In the genomic region with DNA sequence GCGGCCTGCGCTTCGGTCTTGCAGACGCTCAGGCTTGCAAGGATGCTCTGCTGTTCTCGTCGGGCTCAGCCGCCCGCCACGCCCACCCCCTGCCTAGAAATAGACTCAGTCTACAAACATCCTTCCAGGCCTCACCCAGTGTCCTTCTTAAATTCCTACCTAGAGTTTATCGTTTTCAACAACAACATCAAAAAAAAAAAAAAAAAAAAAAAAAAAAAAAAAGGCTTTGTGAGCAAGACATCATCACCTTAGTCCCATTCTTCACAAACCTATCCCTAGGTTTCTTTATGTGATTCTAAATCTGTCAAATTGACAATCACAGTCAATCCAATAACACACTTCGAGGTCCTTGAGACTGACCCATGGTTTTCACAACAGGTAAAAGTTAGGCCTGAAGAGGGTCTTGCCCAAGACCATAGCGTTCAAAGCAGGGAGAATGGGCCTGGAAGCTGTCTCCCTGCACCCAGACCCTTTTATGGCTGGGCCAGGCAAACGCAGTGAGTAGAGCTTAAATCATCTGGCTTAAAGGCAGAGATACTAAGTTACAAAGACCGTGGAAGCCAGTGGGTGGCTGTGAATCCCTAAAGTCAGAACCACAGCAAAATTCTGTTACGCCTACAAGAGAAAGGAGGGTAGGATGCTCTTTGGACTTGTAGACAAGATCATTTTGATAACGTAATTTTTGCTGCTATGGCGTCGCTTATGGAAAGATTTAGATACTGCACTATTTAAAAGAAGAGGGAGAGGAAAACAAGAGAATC, we compare ENCODE assay signal across 7 mouse cellular contexts. TPM values are rescaled to one million over a fixed set of nuclear protein-coding genes. Genes with fewer than 3 reads are reported as not detected.
DNase-seq lines count a peak whose midpoint lies in the region; ATAC-seq and TF ChIP-seq lines count a peak whose summit lies in the region.

No protein-coding gene starts in this region.

- no peak for TF ChIP-seq CTCF in lung, adult 2 months (IDR thresholded peaks at IDR 0.05; ENCODE audit: insufficient read depth, low read length)
- TF ChIP-seq CTCF in olfactory bulb, adult 2 months (IDR thresholded peaks at IDR 0.05; ENCODE audit: insufficient read depth, low read depth, low read length): no peak

- H3K4me1 ChIP-seq in lung, adult 2 months (ENCODE audit: control insufficient read depth, insufficient read depth, low read length): no peaks in the 10 kb centered on the region
- H3K4me1 ChIP-seq in embryonic facial prominence, embryonic 13.5 days: peaks cover 4% of the 10 kb centered on the region
- peaks cover 10% of the 10 kb centered on the region for H3K4me1 ChIP-seq in intestine, embryonic 16.5 days (ENCODE audit: control insufficient read depth, insufficient read depth, low read length)
- H3K4me1 ChIP-seq in olfactory bulb, adult 2 months (ENCODE audit: control insufficient read depth, insufficient read depth, low read length): peaks cover 15% of the 10 kb centered on the region

- peak overlapping the region; percentile 56 for H3K4me3 ChIP-seq in lung, adult 2 months (replicated peaks; ENCODE audit: extremely low read depth, low read depth, low read length)
- peak overlapping the region; percentile 67 for H3K4me3 ChIP-seq in embryonic facial prominence, embryonic 13.5 days
- H3K4me3 ChIP-seq in intestine, embryonic 16.5 days (ENCODE audit: low read length): peak overlapping the region; percentile 76
- peak overlapping the region; percentile 32; the same call in 1 of the 2 replicates for H3K4me3 ChIP-seq in olfactory bulb, adult 2 months (ENCODE audit: insufficient read depth, low read depth, low read length)

- no peak for TF ChIP-seq POLR2A in lung, adult 2 months (IDR thresholded peaks at IDR 0.05; ENCODE audit: borderline replicate concordance, extremely low read depth, low read depth, low read length)
- TF ChIP-seq POLR2A in olfactory bulb, adult 2 months (IDR thresholded peaks at IDR 0.05; ENCODE audit: insufficient read depth, low read depth, low read length): no peak; the same call in 1 of the 2 replicates

- no peaks in the 10 kb centered on the region for H3K9me3 ChIP-seq in embryonic facial prominence, embryonic 13.5 days
- H3K9me3 ChIP-seq in intestine, embryonic 16.5 days (ENCODE audit: control insufficient read depth, low read length): no peaks in the 10 kb centered on the region

- H3K36me3 ChIP-seq in embryonic facial prominence, embryonic 13.5 days: no peaks in the 10 kb centered on the region
- no peaks in the 10 kb centered on the region for H3K36me3 ChIP-seq in intestine, embryonic 16.5 days (ENCODE audit: control insufficient read depth, insufficient read depth, low read length)

- 36% methylated on average over 18 of the region's 18 CpGs for whole genome bisulfite sequencing in lung, adult 2 months
- 32% methylated on average over 18 of the region's 18 CpGs for whole genome bisulfite sequencing in embryonic facial prominence, embryonic 13.5 days
- 30% methylated on average over 18 of the region's 18 CpGs for WGBS in intestine, embryonic 16.5 days
- WGBS in olfactory bulb, adult 2 months: 27% methylated on average over 18 of the region's 18 CpGs

- DNase-seq in lung, adult 2 months: no peak
- no peak for DNase-seq in lung, postnatal 4 days
- DNase-seq in adrenal gland, postnatal 25 days: no peak
- DNase-seq in right cerebral cortex, postnatal 10 days (ENCODE audit: low spot score in 2 of 2): no peak

- H3K27ac ChIP-seq in embryonic facial prominence, embryonic 13.5 days: no peak overlapping the region
- no peak overlapping the region; the same call in 1 of the 2 replicates for H3K27ac ChIP-seq in intestine, embryonic 16.5 days (ENCODE audit: low read length)
- peak overlapping the region; percentile 58 for H3K27ac ChIP-seq in olfactory bulb, adult 2 months (ENCODE audit: insufficient read depth, low read depth, low read length)

- no peak overlapping the region for H3K9ac ChIP-seq in embryonic facial prominence, embryonic 13.5 days
- H3K9ac ChIP-seq in intestine, embryonic 16.5 days (ENCODE audit: low read depth, low read length): peak overlapping the region; percentile 78; the same call in 1 of the 2 replicates

- H3K27me3 ChIP-seq in embryonic facial prominence, embryonic 13.5 days: no peaks in the 10 kb centered on the region
- no peaks in the 10 kb centered on the region for H3K27me3 ChIP-seq in intestine, embryonic 16.5 days (replicated peaks; ENCODE audit: control insufficient read depth, insufficient read depth, low read length)

- ATAC-seq in embryonic facial prominence, embryonic 13.5 days (ENCODE audit: insufficient number of reproducible peaks, insufficient read depth, low FRiP score, low TSS enrichment, low read depth): no peak
- no peak for ATAC-seq in intestine, embryonic 16.5 days

- peak overlapping the region; percentile 71 for H3K4me2 ChIP-seq in embryonic facial prominence, embryonic 13.5 days
- peak overlapping the region; percentile 54 for H3K4me2 ChIP-seq in intestine, embryonic 16.5 days (ENCODE audit: low read depth, low read length)

RNA-seq across cellular contexts. Expression of a gene that starts 0.5 kb away (rescaled TPM):
- polyA plus RNA-seq in lung, adult 2 months (2012; rRNA removed): 4.7 and 5.9 TPM in 2 replicates
- polyA plus RNA-seq in embryonic facial prominence, embryonic 13.5 days (2015; fragmentation: Nextera tagmentation; extraction: Ambion mirVana): 4.0 and 4.9 TPM in 2 replicates
- 6.3 and 8.0 TPM in 2 replicates for polyA plus RNA-seq in intestine, embryonic 16.5 days (2015; fragmentation: Nextera tagmentation; extraction: Ambion mirVana)
- polyA plus RNA-seq in olfactory bulb, adult 2 months (2012; ENCODE audit: insufficient read depth, insufficient read length, low replicate concordance, missing spikeins): not detected in 2 replicates
- total RNA-seq in adrenal gland, postnatal 25 days (2021): 5.7 and 5.8 TPM in 2 replicates

RNA-seq across cellular contexts. Expression of a gene that starts 59.3 kb away (rescaled TPM):
- polyA plus RNA-seq in lung, adult 2 months (2012; rRNA removed): 13.4 and 16.4 TPM in 2 replicates
- polyA plus RNA-seq in embryonic facial prominence, embryonic 13.5 days (2015; fragmentation: Nextera tagmentation; extraction: Ambion mirVana): 7.6 and 9.4 TPM in 2 replicates
- polyA plus RNA-seq in intestine, embryonic 16.5 days (2015; fragmentation: Nextera tagmentation; extraction: Ambion mirVana): 2.8 and 3.9 TPM in 2 replicates
- polyA plus RNA-seq in olfactory bulb, adult 2 months (2012; ENCODE audit: insufficient read depth, insufficient read length, low replicate concordance, missing spikeins): not detected in 2 replicates
- 8.0 and 12.5 TPM in 2 replicates for total RNA-seq in adrenal gland, postnatal 25 days (2021)
